Mouse (Mus musculus) inflammation-experienced regulatory T-cells, adult 6 months (primary cell): Measurements from ENCODE around the gene Cept1. TPM values are rescaled to one million over a fixed set of nuclear protein-coding genes. Genes with fewer than 3 reads are reported as not detected.
"Not testable (repeated sequence)": the region's sequence is repeated elsewhere in the genome, so short reads cannot be mapped to it uniquely, and the experiment has no call there.

Experiments
- ATAC-seq: one replicate; pipeline ENCODE4 v1.8.0; 2017
- polyA plus RNA-seq, 3 experiments: library from polyadenylated mRNA; unstranded; fragments of 100-300 nt; shearing (Covaris generic); gene quantifications; one replicate each; pipeline ENCODE4 v1.2.1; 2017

The Cept1 gene
- polyA plus RNA-seq: 100 to 1,000 TPM; 125 to 133 (median 127) TPM

- peak; percentile 79 for ATAC-seq
These were observed at the start of gene Cept1, which contains the start of gene Dram2 for GRCm38 (mm10) chr3:106547171-106547923. Gene Cept1 (minus strand): TSS chr3:106547802. Gene Dram2 (plus strand): TSS chr3:106547798.

DNA sequence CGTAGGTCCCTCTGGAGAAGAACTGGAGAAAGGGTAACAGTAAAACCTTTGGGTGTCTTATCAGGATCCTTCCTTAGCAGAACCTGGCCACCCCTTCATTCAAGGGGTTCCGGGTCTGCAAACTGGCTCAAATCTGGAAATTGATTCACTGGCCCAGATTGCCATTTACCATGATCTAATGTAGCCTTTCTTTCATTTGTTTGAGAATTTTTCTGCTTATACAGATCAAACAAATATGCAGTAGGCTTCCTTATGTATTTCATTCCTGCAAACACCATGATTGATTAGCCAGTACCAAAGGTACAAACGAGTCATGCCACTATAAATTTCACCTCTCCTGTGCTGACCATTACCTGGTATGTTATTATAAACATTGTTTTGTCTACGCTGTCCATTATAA lies 46.0 kb upstream of the Cept1 start:
- not testable (repeated sequence) for ATAC-seq

GRCm38 (mm10) chr3:106579296-106579695 lies 31.7 kb upstream of the Cept1 start:
- no peak for ATAC-seq

GRCm38 (mm10) chr3:106573191-106573590 lies 25.6 kb upstream of the Cept1 start:
- ATAC-seq: no peak

DNA sequence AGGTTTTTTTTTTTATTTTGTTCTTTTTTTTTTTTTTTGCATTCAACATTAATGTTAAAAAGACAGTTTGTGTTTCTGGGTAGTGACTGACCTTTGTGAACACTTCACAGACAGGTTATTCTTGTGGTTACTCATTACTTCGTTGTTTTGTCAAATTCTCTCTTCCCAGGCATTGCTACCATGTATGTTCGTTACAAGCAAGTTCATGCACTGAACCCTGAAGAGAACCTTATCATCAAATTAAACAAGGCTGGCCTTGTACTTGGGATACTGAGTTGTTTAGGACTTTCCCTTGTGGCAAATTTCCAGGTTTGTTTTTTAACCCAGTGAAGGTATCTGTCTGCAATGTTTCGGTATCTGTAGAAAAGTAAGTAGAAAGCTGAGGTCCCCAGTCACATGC lies 18.3 kb upstream of the Cept1 start:
- ATAC-seq: no peak

GRCm38 (mm10) chr3:106558271-106558670 lies 10.7 kb upstream of the Cept1 start:
- no peak for ATAC-seq

DNA sequence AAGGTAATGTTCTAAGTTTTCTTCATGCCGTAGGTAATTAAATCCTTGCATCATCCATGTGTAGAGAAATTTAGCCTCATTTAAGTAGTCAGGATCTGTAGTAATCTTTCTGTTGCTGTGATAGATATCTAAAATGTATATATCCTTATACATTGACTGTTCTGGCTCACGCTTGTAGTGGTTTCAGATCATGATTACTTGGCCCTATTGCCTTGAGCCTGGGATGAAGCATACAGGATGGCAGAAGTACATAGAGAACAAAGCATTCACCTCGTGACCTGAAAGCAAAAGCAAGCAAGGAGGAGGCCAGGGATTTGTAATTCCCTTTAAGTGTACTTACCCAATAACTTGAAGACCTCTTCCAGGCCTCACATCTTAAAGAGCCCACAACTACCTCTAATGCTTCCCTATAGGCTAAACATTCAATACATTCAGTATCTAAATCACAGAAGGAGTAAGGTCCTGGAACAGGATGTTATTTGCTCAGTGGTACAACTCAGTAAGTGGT lies 8.2 kb upstream of the Cept1 start:
- no peak for ATAC-seq

GRCm38 (mm10) chr3:106553411-106553810 lies 5.8 kb upstream of the Cept1 start:
- no peak for ATAC-seq

- no peak for ATAC-seq
These were observed 1.4 kb upstream of the Cept1 start for GRCm38 (mm10) chr3:106548971-106549370.

- ATAC-seq: peak; percentile 7
These were observed 430 bp upstream of the Cept1 start for GRCm38 (mm10) chr3:106547924-106548539.

DNA sequence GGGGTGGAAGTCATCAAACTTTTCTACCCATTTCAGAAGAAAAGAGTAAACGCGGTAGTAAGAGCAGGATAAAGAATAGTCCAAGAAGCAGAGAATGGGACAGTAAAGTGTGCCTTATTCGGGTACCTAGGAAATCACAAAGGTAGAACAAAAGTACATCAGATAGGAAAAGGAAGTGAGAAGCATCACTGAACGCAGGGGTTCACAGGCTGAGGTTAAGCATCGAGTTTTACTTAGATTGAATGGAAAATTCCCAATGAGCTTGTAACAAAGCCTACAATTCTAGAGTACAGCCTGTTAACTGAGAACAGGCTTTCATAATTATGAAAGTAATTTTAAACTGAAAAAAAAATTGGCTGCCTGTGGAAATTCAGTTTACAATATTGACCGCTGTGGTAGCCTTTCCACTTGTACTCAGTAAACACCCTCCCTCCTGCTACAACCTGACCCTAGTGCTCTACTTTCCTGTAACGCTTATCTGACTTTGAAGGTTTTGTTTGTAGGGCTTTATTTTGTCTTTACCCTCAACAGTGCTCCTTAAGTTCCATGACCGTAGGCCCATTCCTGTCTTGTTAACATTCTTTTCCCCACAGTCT lies 2.8 kb downstream of the Cept1 start:
- ATAC-seq: peak; percentile 10

DNA sequence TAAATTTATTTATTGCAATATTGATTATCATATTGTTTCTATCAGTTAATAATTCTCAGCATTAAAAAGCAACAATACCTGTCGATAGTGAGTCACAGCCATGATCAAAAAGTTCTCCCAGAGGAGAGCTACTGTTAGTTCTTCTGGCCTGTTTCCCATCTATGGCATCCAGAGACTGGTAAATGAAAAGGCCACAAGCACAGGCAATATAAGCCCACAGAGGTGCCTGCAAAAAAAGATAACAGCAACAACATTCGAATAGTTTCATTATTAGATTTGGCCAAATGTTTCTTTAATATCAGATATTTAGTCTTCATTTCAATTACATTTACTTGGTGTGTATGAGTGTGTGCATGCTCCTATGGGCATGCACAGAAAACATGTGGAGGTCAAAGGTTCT lies 14.3 kb downstream of the Cept1 start:
- ATAC-seq: no peak

DNA sequence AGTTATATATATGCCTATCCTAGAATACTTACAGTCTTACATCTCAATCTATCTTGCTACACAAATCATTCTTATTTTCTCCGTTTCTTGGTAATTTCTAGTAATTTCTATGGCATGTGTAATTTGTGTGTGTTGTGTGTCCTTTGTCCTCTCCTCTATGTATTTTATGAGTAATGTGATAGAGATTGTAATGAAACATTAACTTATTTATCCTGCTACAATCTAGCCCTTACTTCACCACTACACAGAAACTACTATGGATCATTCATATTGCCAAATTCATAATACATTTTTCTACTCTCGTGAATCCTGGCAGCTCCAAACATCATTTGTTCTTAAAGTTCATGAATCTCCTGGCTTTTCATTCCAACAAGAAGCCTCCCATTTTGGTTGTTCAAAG lies 19.6 kb downstream of the Cept1 start:
- no peak for ATAC-seq

DNA sequence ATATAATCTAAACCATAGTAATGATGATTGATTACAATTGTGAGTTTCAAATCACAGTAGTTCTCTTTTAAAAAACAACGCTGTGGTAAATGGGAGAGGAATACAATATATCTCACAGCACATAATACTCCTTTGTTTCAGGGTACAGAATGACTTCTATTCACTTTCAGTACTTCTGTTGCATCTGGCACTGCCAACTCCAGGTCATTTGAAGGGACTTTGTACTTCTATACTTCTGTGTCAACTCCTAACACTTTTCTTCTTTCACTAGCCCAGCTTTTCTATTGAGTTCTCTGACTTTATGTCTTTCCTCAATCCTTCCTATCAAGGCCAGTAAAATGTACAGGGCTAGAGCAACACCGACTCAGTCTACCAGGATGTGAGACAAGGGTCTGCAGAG lies 21.2 kb downstream of the Cept1 start:
- no peak for ATAC-seq

- peak; percentile 68 for ATAC-seq
These were observed 24.9 kb downstream of the Cept1 start for GRCm38 (mm10) chr3:106522730-106523129.

DNA sequence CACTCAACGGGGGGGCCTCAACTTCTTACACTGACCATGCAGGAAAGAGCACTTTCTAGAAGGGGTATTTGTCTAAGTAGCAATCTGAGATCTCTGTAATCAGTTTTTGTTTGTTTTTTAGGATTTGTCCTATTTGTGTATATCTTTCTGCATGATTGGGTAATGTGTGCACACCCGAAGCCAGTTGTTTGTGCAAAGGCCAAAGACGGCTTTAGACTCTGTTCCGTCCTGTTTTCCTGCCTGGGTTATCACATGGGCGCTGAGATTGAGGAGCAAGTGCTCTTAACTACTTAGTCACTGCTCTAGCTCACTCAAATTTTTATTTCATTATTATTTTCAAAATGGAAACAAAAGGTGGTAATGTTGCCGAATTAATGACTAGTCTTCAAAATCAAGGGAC lies 32.6 kb downstream of the Cept1 start:
- no peak for ATAC-seq

GRCm38 (mm10) chr3:106510669-106511068 lies 36.9 kb downstream of the Cept1 start:
- no peak for ATAC-seq

- no peak for ATAC-seq
These were observed 44.7 kb downstream of the Cept1 start for GRCm38 (mm10) chr3:106502892-106503291.

- no peak for ATAC-seq
These were observed 47.1 kb downstream of the Cept1 start for GRCm38 (mm10) chr3:106500510-106500909.

GRCm38 (mm10) chr3:106496996-106497395 lies 50.6 kb downstream of the Cept1 start:
- ATAC-seq: peak; percentile 57

DNA sequence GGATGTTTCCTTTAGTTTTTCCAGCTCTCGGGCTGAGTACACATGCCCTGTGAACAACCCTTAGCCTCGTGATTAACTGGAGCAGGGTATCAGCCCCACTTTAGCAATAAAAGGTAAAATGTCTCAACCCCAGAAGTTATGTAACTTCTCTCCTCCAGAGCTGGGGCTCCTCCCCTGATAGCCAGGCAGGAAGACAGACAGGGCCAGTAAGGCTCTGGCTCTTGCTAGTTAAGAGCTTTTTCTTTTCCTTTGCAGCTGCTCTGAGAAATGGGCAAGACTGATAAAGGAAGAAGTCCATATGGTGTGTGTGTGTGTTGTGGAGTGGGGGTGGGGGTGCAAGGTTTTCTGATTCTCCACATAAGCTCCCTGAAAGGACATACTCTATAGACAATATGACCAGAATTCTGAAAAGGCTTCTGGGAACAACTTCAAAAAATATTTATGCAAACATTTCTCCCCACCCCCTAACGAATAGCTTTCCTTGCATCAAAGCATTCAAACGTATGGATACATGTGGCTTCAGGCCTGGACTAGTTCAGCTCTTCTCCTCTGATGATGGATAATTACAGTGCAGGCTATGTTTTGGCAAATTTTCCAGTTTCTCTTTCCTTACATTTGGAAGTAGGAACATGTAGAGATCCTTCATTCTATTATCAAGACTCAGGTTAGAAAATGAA lies 51.4 kb downstream of the Cept1 start:
- no peak for ATAC-seq

DNA sequence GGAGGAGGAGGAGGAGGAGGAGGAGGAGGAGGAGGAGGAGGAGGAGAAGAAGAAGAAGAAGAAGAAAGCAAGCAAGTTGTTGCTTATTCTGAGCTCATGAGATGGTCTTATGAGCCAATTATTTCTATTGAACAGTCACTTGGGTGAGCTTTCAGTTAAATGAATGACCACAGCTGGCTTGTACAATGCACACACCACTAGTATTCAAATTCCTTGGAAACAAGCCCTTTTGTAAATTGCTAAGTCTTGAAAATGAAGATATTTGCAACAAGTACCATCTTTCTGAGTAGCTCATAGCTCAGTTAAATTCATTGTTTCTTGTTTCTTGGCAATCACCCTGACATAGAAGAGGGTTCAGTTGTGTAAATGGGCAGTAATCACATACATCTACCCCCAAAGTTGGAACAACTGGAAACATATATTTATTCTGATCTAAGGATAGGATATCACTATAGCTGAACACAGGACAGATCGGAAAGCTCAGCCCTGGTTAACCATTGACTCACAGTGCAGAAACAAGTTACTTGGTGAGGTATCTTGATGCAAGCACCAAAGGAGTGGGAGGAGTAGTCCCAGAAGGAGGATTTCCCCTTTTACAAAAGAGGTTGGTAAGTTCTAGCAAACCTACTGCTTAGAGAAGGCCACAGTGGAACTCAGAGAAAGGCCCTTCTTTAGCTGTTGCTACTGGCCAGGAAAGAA lies 52.1 kb downstream of the Cept1 start:
- ATAC-seq: no peak
